Mouse (Mus musculus) brain, embryonic 14.5 days (tissue): ENCODE measurements at regions not wholly inside any gene's neighbourhood (a gene's known extent, or its start where the extent isn't known, plus 50 kb on each side); places are given as distances from the start of the nearest gene placed in this dataset.
A peak's percentile ranks its signal among the peaks of the same experiment; 100 is the strongest.

Experiments used
- DNase-seq: peaks from one replicate; pipeline ENCODE4 v3.0.0-alpha.2; 2011; ENCODE audit warnings: low read depth
- CTCF ChIP-seq: fragments of 200-500 bp; IDR thresholded peaks from 2 replicates; pipeline ENCODE4 v1.5.1; 2012; ENCODE audit warnings: inconsistent platforms, mild to moderate bottlenecking, moderate library complexity, borderline replicate concordance; ENCODE audit not compliant: insufficient read depth, insufficient read length; ENCODE audit errors: extremely low read depth
- POLR2A ChIP-seq: fragments of 200-500 bp; IDR thresholded peaks from 2 replicates; pipeline ENCODE4 v1.6.1; 2012; ENCODE audit warnings: mild to moderate bottlenecking, inconsistent platforms, borderline replicate concordance; ENCODE audit not compliant: poor library complexity, insufficient read depth, insufficient read length, severe bottlenecking; ENCODE audit errors: extremely low read depth

DNA sequence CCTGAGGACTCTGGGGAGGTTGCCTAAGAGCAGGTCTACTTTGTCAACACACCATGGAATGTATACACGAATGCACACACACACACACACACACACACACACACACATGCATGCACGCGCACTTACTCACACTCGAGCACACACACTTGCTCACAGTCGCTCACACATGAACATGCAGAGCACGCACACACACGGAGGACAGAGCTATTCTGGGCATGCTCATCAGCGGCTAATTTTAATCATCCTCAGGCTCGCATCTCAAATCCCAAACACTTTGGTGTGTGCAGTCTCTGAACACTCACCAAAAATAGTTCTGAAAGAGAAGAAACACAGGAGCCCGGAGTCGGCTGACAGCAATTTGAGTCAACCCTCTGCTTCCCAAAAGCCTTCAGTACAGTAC, 122.0 kb downstream of the 2410131K14Rik start:
- no peak for DNase-seq
- TF ChIP-seq CTCF (no peak), POLR2A (no peak)

DNA sequence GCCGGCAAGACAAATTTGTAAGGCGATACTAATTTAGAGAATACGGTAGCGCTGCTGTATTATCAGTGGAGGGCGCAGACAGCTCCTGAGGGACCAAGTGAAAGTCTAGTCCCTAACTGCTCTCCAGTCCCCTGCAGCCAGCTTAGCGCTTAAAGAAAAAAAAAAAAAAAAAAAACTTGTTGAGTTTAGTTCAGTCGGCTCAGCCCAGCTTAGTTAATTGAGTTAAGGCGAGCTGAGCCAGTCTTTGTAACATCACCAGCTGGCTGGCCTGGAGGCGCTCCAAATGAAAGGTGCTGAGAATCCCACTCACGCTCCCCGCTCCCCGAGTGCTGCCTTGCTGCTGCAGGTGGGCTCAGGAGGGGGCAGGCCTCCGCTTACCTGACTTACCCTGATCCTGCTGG, 128.6 kb downstream of the 2410131K14Rik start:
- no peak for TF ChIP-seq CTCF
- no peak for TF ChIP-seq POLR2A
- peak; percentile 75 for DNase-seq

DNA sequence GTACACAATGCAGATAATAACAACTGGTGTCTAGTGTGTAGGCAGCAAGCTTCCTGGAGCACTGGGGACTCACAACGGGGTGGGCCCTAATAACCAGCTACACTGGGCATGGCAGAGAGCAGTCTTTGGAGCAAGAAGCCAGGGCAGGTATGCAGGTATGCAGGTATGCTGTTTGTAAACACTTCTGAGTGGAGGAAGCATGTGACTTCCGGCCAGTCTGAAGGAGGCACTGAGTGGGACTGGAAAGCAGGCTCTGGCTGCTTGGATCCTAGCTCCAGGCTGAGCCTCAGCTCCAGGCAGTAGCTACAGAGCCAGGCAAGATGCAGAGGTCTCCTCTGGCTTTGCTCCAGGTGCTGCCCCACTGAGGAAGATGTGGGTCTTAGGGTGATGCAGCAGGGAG, 129.9 kb downstream of the 2410131K14Rik start:
- no peak for TF ChIP-seq POLR2A
- no peak for TF ChIP-seq CTCF
- no peak for DNase-seq

DNA sequence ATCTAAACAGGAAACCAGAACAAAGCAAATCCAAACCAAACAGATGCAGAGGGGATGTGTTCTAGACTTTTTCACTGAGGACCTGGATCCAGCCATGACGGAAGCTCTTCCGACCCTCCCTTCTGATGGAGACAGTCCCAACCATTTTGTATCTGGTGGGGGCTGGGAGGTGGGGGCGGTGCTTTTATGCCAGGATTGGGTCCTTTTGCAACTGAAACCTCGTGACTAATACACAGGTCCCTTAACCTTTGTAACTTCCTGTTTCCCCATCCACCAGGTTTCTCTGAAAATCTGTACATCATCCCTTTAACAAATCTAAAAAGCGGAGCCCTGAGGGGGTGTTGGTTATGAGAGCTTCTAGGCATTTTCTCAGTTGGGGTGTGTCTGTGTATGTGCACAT, 130.9 kb downstream of the 2410131K14Rik start:
- no peak for TF ChIP-seq POLR2A
- no peak for TF ChIP-seq CTCF
- DNase-seq, result no peak

DNA sequence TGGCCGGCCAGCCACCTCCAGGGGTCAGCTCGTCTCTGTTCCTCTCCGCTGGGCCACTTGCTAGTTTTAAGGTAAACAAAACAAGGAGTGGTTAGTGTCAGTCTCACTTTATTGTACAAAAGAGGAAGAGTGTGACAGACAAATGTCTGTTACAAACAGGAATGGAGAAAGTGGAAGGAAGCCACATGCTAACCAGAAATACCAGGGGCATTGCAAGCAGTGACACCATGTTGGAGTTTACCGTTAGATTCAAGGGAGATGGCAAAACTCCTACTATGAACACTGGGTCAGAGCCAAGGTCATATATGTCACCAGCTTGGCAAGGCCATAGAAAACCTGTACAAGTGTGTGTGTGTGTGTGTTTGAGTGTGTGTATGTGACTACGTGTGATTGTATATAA, 131.5 kb downstream of the 2410131K14Rik start:
- DNase-seq, result no peak
- TF ChIP-seq CTCF, result no peak
- TF ChIP-seq POLR2A, result no peak

DNA sequence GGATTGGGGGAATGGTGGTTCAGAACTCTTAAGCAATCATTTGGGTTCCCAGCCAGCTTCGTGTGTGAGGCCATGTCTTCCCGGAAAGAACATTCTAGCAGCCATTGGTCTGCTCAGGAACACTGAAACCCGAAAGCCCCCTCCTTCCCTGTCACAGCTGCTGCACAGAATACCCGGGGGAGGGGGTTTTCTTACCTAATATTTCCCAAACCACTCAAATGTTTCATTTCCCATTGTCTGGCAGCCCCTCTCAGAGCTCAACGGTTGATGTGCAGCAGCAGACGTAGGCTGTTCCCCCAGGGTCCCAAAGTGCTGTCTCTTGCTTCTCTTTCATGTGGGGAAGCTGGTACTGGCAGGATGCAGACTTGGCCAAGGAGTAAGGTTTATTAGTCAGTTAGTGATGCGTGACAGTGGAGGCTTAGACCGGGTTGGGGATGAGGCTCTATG, 132.4 kb downstream of the 2410131K14Rik start:
- TF ChIP-seq CTCF (no peak), POLR2A (no peak)
- peak; percentile 61 for DNase-seq

DNA sequence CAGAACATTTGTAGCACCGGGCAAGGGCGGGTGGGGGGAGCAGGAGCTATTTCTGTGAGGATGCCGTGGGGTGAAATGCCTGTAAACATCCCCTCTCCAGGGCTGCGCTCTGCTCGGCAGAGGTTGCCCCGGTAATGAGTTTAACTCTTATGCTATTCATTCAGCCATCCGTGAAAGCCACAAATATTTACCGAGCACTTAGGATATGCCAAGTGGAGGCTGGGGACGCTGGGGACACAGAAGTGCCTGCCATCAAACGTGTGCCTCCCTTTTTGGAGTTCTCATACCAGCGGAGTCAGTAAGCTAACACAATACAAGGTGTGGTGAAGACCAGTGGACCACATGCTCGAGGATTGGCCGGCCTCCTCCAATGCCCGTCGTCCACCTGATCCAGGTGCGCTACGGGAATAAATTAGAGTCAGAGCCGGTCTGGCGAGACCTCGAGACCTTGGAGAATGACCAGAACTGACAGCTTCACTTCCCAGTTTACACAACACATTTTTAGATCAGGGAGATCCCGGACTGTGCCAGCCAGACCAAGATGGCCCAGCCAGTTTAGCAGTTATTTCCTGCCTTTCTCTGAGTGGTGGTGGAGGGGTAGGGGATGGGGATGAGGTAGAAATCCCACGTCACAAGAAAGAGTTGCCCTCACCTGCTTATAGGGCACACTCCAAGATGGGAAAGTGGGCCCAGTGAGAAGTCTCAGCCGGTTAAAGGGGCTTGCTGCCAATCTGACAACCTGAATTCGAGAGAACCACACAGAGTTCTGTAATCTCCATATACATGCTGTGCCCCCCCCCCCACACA, 134.4 kb downstream of the 2410131K14Rik start:
- TF ChIP-seq POLR2A (no peak), CTCF (no peak)
- peak; percentile 62 for DNase-seq

DNA sequence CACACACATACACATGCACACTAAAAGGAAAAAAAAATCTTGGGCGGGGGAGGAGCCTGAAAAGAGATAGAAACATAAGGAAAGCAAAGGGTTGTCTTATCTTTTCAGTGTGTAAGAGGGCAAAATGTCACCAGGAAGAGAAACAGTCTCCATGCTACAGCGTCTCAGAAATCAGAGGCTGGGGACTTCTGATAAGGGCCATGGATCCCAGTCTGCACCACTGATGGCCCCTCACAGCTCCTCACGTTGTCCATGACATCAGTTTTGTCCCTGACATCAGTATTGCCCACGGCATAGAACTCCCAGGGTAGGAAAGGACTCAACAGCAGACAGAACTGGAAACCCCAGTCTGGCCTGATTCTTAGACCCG, 135.0 kb downstream of the 2410131K14Rik start:
- no peak for TF ChIP-seq CTCF
- no peak for TF ChIP-seq POLR2A
- no peak for DNase-seq

DNA sequence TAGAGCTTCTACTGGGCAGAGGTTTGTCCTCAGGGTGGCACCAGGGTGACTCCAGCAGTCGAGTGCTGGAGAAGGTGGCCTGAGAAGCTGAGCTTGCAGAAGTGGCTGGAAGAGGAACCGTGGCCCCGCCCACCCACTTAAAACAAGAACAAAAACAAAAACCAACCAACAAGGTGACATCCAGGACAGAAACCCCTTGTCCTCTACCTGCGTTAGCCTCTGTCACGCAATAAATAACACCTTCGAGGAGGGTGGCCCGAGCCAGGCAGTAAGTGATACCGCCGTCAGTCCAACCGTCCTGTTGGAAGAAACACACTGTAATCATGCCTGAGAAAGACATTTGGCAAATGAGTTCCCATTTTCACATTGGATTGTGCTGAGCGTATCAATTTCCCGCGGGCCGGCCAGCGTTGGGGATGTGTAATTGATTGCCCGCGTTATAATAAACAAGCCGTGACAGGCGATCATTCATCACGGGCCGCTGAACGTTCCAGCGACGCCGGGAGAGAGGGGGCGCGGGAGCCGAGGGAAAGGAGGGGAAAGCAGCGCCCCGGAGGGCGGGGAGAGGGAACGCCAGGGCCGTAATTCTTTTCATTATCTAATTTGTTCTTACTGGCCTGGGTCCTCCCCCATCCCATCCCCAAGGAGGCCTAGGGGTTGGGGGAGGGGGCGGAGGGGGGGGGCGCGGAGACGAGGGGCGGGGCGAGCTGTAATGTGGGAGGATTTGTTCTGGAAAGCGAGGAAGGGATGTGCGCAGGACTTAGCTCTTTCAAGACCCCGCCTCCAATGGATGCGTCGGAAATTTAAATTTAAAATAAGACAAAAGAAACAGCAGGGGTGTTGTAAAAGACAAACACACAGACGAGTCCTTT, 135.6 kb downstream of the 2410131K14Rik start:
- TF ChIP-seq POLR2A (no peak), CTCF (peak; percentile 8; the same call in 1 of the 2 replicates)
- peak; percentile 87 for DNase-seq

DNA sequence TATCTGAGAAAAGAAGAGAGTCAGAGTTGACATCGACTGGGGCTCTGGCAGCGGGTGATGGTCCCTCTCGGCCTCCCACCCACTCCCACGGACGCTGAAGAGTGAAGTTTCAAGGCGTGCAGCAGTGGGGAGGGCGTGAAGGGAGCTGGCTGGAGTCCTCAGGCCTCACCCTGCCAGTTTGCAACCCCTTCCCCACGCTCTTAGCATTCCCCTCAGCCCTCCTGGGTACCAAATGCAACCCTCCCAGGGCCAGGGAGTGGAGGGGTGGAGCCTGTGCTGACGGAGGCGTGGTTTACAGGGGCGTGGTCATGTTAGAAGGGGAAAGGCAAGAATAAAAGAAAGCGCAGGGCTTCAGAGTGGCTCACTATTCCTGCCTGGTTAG, 136.3 kb downstream of the 2410131K14Rik start:
- no peak for TF ChIP-seq CTCF
- peak; percentile 86 for DNase-seq

DNA sequence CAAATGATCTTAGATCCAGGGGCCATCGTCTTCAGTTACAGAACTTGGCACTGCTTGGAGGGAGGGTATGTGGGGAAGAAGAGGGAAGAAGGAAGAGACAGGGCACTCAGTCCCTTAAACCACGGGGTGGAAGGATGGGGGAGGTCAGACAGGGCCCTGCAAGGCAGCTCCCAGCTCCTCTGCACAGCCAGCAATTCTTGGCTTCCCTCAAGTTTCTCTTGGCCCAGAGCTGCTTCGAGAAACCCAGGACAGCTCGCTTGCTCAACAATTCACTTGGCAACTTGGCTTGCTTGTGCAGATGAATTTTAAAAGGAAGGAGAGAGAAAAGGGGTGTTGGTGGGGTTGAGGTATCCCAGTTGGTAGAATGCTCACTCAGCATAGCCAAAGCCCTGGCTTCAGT, 141.1 kb downstream of the 2410131K14Rik start:
- no peak for TF ChIP-seq CTCF
- TF ChIP-seq POLR2A, result no peak
- peak; percentile 23 for DNase-seq
